Mouse (Mus musculus): ENCODE data around the gene Nmrk2. TPM values are rescaled to one million over a fixed set of nuclear protein-coding genes. Genes with fewer than 3 reads are reported as not detected.

Nmrk2 gene
- total RNA-seq, 4 experiments from 2014 or later = not detected

DNA sequence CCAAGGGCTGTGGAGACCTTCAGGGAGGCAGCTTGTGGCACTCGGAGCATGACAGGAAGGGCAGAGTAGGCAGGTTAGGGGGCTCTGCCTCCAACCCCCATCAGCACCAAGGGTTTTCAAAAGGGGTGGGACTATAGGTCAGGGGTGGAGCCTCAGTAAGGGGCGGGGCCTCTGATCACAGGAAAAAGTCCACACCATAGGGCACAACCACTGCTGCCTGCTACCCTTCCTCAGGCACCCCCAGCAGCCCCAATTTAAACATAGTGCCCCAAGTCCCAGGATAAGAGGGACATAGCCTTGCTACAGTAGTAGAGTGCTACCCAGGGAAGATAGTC is 39.6 kb downstream of the Nmrk2 start:
- DNase-seq = no peak

DNA sequence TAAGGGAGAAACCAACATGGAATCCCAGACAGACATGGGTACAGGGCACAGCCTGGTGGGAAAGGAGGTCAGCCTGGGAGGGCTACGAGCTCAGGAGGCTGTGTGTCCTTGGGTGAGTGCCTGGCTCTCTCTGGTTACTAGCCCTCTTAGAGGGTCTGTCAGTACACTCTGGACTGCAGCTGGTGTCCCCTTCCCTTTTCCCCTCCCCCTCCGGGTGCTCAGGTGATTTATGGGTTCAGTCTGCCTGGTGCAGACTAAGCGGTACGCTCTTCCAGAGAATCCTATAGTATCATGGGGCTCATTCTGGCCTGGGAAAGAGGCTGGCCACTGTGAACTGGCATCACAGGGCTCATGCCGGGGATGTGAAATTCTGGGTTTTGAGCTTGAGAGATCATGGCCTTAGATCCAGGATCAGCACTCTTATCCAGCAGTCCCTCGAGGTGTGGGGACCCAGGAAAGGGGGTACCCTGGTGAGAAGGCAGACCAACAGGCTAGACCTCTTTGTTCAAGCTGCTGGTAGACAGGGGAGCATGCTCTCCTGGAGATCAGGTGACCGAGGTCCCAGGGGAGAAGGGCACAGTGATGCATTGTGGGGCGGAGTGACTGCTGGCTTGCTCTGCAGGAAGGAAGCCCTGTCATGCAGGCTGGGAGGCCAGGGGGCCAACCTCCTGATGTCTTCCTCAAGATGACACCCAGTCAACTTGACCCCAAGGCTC is 40.1 kb downstream of the Nmrk2 start:
- no peak for DNase-seq

- no peak for DNase-seq
These were observed 47.1 kb downstream of the Nmrk2 start for GRCm38 (mm10) chr10:81154736-81155135.

GRCm38 (mm10) chr10:81154313-81154712 is 47.5 kb downstream of the Nmrk2 start:
- no peak for DNase-seq

DNA sequence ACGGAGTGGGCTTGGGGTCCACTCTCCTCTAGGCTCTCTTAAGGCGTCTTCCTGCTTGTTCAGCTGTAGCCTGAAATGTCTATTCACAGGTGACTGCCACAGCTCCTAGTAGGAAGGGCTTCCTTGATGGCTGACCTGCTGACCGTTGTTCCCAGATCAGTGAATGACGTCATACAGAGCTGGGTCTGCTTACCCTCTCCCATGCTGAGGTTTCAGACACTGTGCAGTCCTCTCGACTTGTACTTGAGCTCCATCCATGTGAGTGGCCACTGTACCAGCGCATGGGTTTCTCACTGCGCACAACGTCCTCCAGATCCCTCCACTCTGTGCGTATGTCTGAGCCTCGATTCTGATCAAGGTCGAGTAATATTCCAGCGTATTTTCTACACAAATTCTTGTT is 49.2 kb downstream of the Nmrk2 start:
- no peak for DNase-seq

- no peak for DNase-seq
These were observed 50.6 kb downstream of the Nmrk2 start for GRCm38 (mm10) chr10:81151261-81151660.

Other genes starting within 250 kb of the Nmrk2 start
- gene Gng7, start 187.1 kb downstream of the Nmrk2 start, total RNA-seq (2022) = 10 to 100 TPM in 2 of 4 experiments, 1 to 10 TPM in 2; 9.4 to 16.6 (median 12.9) TPM
- gene Diras1, start 176.4 kb downstream of the Nmrk2 start, total RNA-seq (2022) = 1 to 10 TPM; 3.6 to 6.5 (median 4.4) TPM
- 10 to 100 TPM; 50.7 to 86.9 (median 66.5) TPM for gene Slc39a3, start 164.6 kb downstream of the Nmrk2 start, total RNA-seq (2022)
- gene Sgta, start 141.9 kb downstream of the Nmrk2 start, total RNA-seq (2022) = 100 to 1,000 TPM; 185 to 247 (median 197) TPM
- 10 to 100 TPM; 43.6 to 59.2 (median 45.7) TPM for gene Thop1, start 132.0 kb downstream of the Nmrk2 start, total RNA-seq (2022)
- 1 to 10 TPM in 2 of 4 experiments, under 1 TPM in 2; 0.35 to 2.7 (median 1.3) TPM for gene Creb3l3, start 103.2 kb downstream of the Nmrk2 start, total RNA-seq (2022)
- 100 to 1,000 TPM; 169 to 227 (median 204) TPM for gene Map2k2, start 96.1 kb downstream of the Nmrk2 start, total RNA-seq (2022)
- 10 to 100 TPM; 86.5 to 94.0 (median 92.3) TPM for gene Zbtb7a, start 66.8 kb downstream of the Nmrk2 start, total RNA-seq (2022)
- 10 to 100 TPM; 22.8 to 32.5 (median 30.1) TPM for gene Pias4, start 34.1 kb downstream of the Nmrk2 start, total RNA-seq (2022)
- gene Eef2, start 25.4 kb downstream of the Nmrk2 start, total RNA-seq (2022) = 1,000 to 10,000 TPM; 1,447 to 1,655 (median 1,598) TPM
- 10 to 100 TPM; 67.7 to 88.0 (median 81.8) TPM for gene Dapk3, start 19.0 kb downstream of the Nmrk2 start, total RNA-seq (2022)
- gene 4930442H23Rik, start 18.2 kb downstream of the Nmrk2 start, total RNA-seq (2022) = not detected
- gene Atcay, start 28.8 kb upstream of the Nmrk2 start, total RNA-seq (2022) = 1 to 10 TPM; 3.8 to 6.4 (median 4.4) TPM
- gene Zfr2, start 31.1 kb upstream of the Nmrk2 start, total RNA-seq (2022) = 10 to 100 TPM; 27.6 to 35.6 (median 30.0) TPM
- gene Matk, start 50.9 kb upstream of the Nmrk2 start, total RNA-seq (2022) = 1 to 10 TPM in 3 of 4 experiments, under 1 TPM in 1; 0.67 to 2.1 (median 1.5) TPM
- gene Mrpl54, start 64.9 kb upstream of the Nmrk2 start, total RNA-seq (2022) = 100 to 1,000 TPM; 100 to 139 (median 113) TPM
- 10 to 100 TPM; 61.9 to 72.3 (median 66.4) TPM for gene Apba3, start 64.9 kb upstream of the Nmrk2 start, total RNA-seq (2022)
- under 1 TPM; 0.22 to 0.81 (median 0.29) TPM for gene Tjp3, start 89.5 kb upstream of the Nmrk2 start, total RNA-seq (2022)
- gene Pip5k1c, start 90.9 kb upstream of the Nmrk2 start, total RNA-seq (2022) = 10 to 100 TPM; 42.6 to 61.1 (median 53.3) TPM
- 10 to 100 TPM; 37.7 to 47.5 (median 42.5) TPM for gene Cactin, start 119.1 kb upstream of the Nmrk2 start, total RNA-seq (2022)
- gene Tbxa2r, start 126.7 kb upstream of the Nmrk2 start, total RNA-seq (2022) = 10 to 100 TPM; 35.6 to 52.1 (median 42.0) TPM
- gene Gipc3, start 141.2 kb upstream of the Nmrk2 start, total RNA-seq (2022) = 10 to 100 TPM in 2 of 4 experiments, 1 to 10 TPM in 2; 3.7 to 17.7 (median 9.3) TPM
- 100 to 1,000 TPM in 3 of 4 experiments, 10 to 100 TPM in 1; 94.2 to 121 (median 112) TPM for gene Hmg20b, start 148.4 kb upstream of the Nmrk2 start, total RNA-seq (2022)
- gene Mfsd12, start 155.4 kb upstream of the Nmrk2 start, total RNA-seq (2022) = 10 to 100 TPM; 18.3 to 25.7 (median 22.0) TPM
- 1 to 10 TPM; 1.6 to 5.3 (median 2.4) TPM for gene 4930404N11Rik, start 163.8 kb upstream of the Nmrk2 start, total RNA-seq (2022)
- gene Fzr1, start 176.5 kb upstream of the Nmrk2 start, total RNA-seq (2022) = 10 to 100 TPM; 47.1 to 52.7 (median 49.9) TPM
- 10 to 100 TPM; 49.8 to 60.2 (median 55.0) TPM for gene Dohh, start 182.4 kb upstream of the Nmrk2 start, total RNA-seq (2022)
- 1 to 10 TPM in 2 of 4 experiments, under 1 TPM in 2; 0.65 to 2.9 (median 1.0) TPM for gene Gm48551, start 182.4 kb upstream of the Nmrk2 start, total RNA-seq (2022)
- 1 to 10 TPM; 2.0 to 4.2 (median 2.6) TPM for gene Gm48552, start 187.0 kb upstream of the Nmrk2 start, total RNA-seq (2022)
- 1 to 10 TPM in 2 of 4 experiments, under 1 TPM in 2; 0.78 to 2.0 (median 0.96) TPM for gene Smim24, start 191.0 kb upstream of the Nmrk2 start, total RNA-seq (2022)

Data from adrenal gland, adult 8-10 months (tissue).